Mouse (Mus musculus) lung, adult 2 months (tissue): ENCODE measurements at regions not wholly inside any gene's neighbourhood (a gene's known extent, or its start where the extent isn't known, plus 50 kb on each side); places are given as distances from the start of the nearest gene placed in this dataset.

Experiments
- DNase-seq: peaks from one replicate; pipeline ENCODE4 v3.0.0; 2022
- H3K4me1 ChIP-seq: fragments of 200-500 bp; 2 replicates; pipeline ENCODE4 v1.6.1; 2011; ENCODE audit warnings: low read length; ENCODE audit not compliant: control insufficient read depth, insufficient read depth
- H3K4me3 ChIP-seq: fragments of 200-500 bp; replicated peaks from 2 replicates; pipeline ENCODE3; 2011; ENCODE audit warnings: low read depth, mild to moderate bottlenecking, control low read depth, low read length; ENCODE audit errors: extremely low read depth
- CTCF ChIP-seq: fragments of 200-500 bp; IDR thresholded peaks from 2 replicates; pipeline ENCODE4 v1.5.1; 2011; ENCODE audit warnings: mild to moderate bottlenecking, low read length, control low read depth; ENCODE audit not compliant: insufficient read depth
- POLR2A ChIP-seq: fragments of 200-500 bp; IDR thresholded peaks from 2 replicates; pipeline ENCODE4 v1.6.1; 2011; ENCODE audit warnings: low read depth, mild to moderate bottlenecking, control low read depth, low read length, borderline replicate concordance; ENCODE audit errors: extremely low read depth
- WGBS: fragments of 180-500 bp; shearing (Covaris S2); methylation state at CpG from one replicate; pipeline ENCODE4 v1.1.7; 2018; 5-methylcytosine and 5-hydroxymethylcytosine counted together

DNA sequence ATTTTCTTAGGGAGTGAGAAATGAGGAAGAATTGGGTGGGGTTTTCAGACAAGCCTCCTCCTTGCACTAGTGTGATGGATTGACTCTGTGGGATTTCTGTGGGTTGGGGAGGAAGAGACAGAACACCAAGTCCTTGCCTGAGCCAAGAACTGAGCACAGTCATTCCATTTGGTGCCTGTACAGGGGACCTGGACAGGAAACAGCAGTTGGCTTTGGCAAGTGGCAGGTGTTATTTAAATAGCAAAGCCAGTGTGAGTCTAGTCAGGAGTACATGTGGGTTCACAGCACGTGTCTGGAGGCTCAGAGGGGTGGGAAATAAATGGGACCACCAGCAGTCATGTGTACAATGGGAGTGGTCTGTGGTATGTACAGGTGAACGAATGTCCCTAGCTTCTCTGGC, 341.0 kb upstream of the Auts2 start:
- Histone ChIP-seq H3K4me1 (no peaks in the 10 kb centered on the region), H3K4me3 (no peak overlapping the region)
- 52% methylated on average over 2 of the region's 2 CpGs for WGBS
- TF ChIP-seq CTCF, result no peak
- no peak for TF ChIP-seq POLR2A
- DNase-seq, result no peak

DNA sequence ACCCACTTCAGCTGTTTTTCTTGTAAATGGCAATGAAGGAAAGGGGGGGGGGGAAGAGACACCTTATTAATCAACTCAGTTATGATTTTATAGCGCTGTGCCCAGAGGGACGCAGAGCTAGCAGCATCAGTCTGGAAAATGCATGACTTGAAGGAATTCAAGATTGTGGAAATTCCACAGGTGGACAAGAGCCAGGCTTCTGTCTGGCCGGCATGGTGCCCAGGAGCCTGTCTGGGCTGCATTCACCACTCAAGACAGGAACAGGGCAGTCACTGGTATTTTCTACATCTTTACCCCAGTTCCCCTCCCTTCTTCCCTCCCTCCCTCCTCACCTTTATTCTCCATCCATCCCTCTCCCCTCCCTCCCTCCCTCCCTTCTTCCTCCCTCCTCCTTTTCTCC, 339.1 kb upstream of the Auts2 start:
- Histone ChIP-seq H3K4me1 (no peaks in the 10 kb centered on the region), H3K4me3 (no peak overlapping the region)
- DNase-seq, result no peak
- 38% methylated on average over 3 of the region's 3 CpGs for WGBS
- no peak for TF ChIP-seq POLR2A

DNA sequence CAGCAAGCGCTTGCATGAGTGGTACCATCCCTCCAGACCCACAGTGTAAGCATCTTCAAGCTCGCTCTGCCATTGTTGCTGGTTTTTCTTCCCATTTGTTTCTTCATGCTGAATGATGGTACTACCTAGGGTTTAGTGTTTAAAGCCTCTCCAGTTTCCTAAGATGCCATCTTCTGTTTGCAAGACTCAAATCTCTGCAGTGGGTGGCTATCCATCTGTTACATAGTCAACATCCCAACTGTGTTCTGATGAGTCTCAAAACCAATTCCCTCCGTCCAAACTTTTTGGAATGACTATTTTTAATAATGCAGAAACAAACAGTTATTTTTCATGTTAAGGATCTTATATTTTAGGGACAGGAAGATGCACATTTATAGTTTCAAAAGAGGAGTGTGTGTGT, 338.0 kb upstream of the Auts2 start:
- no peak for DNase-seq
- no peak for TF ChIP-seq CTCF
- TF ChIP-seq POLR2A, result no peak
- Histone ChIP-seq H3K4me1 (no peaks in the 10 kb centered on the region), H3K4me3 (no peak overlapping the region)
- 91% methylated on average over 3 of the region's 3 CpGs for WGBS

DNA sequence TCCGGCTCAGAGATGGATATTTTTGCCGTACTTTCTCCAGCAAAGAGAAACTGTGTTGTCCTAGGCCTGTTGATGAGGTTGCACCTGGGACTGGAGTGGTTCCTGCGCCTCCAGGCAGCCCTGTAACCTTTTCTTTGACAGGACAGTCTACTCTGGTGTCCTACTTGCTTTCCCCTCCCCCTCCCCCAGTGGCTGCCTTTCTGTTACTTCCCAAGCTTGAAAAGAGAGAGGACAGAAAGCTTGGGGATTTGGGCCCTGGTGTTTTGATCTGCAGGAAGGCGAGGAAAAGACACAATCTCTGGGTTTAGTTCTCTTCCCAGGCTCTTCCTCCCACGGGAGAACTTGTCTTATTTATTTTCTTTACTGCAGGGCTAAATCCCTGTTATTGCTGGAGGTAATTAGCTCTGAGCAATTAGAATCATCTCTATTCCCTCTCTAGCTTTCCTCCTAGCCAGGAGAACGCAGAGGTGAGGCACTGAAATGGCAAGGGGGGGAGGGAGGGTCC, 333.2 kb upstream of the Auts2 start:
- no peak for DNase-seq
- no peak for TF ChIP-seq CTCF
- no peak for TF ChIP-seq POLR2A
- WGBS, result 49% methylated on average over 6 of the region's 6 CpGs
- Histone ChIP-seq H3K4me3 (no peak overlapping the region), H3K4me1 (no peaks in the 10 kb centered on the region)

DNA sequence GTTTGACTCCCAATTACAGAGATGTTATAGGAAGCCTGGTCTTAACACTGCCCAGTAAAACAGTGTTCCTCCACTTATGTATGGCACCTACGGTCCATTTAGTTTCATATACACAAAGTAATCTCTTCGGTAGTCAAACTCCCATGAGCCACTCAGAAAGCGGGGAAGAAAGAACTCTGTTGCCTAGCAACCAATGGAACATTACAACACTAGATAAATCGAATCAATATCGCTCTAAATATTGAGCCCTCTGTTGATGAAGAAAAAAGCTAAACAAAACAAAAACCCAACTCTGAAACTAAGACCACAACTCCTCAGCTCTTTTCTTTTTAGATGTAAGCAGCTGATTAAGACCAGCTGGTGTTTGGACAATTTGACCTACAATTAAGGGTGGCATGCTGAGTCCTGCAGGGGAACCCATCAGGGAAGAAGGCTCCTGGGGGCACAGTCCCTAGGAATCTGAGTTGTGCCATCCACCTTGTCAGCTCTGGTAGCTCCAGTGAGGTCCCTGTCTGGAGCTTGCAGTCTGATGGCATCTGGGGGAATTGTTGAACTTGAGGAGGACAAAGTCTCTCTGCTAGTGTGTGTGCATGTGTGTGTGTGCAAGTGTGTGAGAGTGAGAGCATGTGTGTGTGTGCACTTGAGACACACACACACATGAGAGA, 315.8 kb upstream of the Auts2 start:
- no peak for DNase-seq
- H3K4me3 ChIP-seq, result no peak overlapping the region
- no peak for TF ChIP-seq POLR2A
- no peak for TF ChIP-seq CTCF
- no peaks in the 10 kb centered on the region for H3K4me1 ChIP-seq
- 77% methylated on average over 5 of the region's 5 CpGs for WGBS

DNA sequence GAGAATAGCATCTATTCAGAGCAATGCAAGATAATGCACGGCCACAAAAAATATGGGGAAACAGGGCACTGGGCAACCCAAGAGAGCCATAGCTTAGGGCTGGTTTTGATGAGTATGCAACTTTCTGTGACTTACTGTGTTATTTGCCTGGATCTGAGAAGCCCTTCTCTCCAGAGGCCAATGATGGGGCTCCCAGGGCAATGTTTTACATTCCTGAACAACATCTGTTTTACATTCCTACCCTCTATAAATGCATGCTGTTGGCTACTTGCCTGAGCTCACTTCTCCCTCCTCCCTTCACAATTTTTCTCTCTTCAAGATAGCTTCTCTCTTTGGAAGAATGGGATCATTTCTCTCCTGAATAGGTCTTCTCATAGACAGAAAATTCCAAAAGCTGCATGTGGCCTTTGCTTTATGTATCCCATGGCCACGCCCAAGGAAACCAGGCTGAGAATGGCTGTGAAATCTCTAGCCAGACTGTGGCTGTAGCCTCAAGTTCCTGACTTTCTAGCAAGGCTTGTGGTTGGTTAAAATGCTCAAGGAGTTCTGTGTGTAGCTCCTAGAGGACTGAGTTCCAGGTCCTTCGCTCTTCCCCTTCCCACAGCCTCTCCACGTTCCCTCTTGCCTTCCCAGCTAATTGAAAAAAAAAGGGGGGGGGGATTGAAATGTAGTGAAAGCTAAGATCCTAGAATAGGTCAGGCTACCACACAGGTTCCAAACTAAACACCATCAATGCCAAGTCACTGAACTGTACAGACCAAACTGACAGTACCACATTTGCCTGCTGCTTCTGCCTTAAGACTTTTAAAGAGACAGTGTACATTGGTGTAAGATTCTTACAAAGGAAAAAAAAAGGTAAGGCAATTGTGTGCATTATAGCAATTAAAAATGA, 312.7 kb upstream of the Auts2 start:
- no peak for DNase-seq
- 67% methylated on average over 4 of the region's 4 CpGs for WGBS
- Histone ChIP-seq H3K4me1 (no peaks in the 10 kb centered on the region), H3K4me3 (no peak overlapping the region)
- no peak for TF ChIP-seq CTCF
- TF ChIP-seq POLR2A, result no peak

DNA sequence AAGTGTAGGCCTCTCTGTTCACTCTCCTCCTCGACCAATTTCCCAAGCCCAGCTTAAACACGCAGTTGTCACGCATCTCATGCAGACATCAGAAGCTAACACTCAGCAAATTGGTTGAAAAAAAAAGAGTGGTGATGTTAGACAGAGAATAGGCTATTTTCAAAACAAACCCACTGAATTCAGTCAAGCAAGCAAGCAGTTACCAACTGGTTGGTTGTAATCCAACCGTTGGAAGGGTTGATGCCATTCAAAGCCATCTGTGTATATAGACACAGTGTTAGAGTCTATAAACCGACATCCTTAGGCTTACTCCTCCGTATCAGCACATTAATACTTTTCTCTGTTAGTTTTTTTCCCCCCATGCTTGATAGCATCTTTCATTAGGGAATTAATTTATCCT, 307.6 kb upstream of the Auts2 start:
- no peak for DNase-seq
- 85% methylated on average over 6 of the region's 6 CpGs for WGBS
- no peak for TF ChIP-seq POLR2A
- no peak for TF ChIP-seq CTCF
- H3K4me3 ChIP-seq, result no peak overlapping the region
- no peaks in the 10 kb centered on the region for H3K4me1 ChIP-seq

DNA sequence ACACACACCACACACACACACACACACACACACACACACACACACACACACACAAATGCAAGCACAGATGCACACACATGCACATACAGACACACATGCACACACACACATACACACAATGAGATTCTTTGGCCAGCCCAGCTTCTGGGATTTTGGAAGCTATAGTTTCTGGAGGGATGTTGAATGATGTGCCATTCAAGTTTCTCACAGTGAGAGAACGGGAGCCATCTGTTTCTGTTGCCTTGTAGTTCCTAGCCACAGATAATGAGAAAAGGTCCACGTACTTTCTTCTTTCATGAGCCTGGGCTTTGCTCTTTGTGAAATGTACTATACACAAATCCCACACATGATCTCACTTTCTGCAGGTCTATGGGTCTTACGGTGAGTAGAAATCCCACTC, 304.9 kb upstream of the Auts2 start:
- H3K4me1 ChIP-seq, result no peaks in the 10 kb centered on the region
- WGBS, result 70% methylated on average over 3 of the region's 3 CpGs
- TF ChIP-seq CTCF, result no peak
- TF ChIP-seq POLR2A, result no peak
- DNase-seq, result no peak
- H3K4me3 ChIP-seq, result no peak overlapping the region

DNA sequence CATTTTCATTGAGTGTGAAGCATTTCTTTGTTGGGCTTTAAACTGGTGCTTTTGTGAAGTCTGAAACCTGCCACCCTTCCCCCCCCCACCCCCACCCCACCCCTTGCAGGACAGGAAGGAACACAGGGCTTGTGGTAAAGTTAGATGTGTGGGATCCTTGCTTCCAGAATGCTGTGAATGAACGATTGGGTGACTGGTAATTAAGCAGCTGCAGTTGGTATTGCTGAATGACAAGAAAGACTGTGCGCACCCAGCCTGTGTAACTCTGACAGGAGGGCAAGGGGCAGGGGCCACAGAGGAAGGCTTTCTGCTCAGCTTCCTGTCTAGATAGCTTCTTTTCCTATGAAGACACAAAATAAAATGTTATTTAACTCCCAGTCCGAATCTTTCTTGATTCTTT, 300.1 kb upstream of the Auts2 start:
- no peak for DNase-seq
- H3K4me3 ChIP-seq, result no peak overlapping the region
- TF ChIP-seq POLR2A (no peak), CTCF (no peak)
- WGBS, result 15% methylated on average over 3 of the region's 3 CpGs
- no peaks in the 10 kb centered on the region for H3K4me1 ChIP-seq

DNA sequence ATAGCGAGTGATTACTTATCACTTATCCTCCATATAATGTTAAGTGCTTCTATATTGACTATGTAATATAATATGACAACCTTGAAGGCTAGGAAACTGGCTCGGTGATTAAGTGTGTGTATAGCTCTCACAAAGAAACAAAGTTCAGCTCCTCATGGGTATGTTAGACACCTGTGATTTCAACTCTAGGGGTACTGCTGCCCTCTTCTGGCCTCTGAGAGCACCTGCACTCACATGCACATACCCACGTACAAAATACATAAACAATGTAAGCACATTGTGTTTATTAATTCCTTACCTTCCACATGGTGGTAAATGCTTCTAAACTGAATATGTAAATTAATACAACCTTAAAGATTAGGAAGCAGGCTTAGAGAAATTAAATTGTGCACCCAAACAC, 298.6 kb upstream of the Auts2 start:
- TF ChIP-seq POLR2A (no peak), CTCF (no peak)
- 89% methylated on average over 3 of the region's 3 CpGs for WGBS
- Histone ChIP-seq H3K4me1 (no peaks in the 10 kb centered on the region), H3K4me3 (no peak overlapping the region)
- no peak for DNase-seq

DNA sequence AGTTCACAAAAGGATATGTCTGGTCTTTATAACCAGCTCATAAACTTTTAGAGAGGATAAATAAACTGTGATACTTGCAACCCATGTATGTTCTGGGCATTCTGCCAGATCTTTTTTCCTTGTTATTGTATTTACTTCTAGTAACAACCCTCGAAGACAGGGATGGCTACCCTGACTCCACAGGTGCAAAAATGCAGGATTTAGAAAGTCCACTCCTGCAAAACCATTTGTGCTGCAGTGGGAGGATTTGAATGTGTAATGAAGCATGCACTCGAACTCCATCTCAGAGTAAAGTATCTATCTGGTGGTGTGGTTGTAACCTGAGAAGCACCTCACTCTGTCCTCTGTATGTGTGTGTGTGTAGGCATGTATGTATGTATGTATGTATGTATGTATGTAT, 294.3 kb upstream of the Auts2 start:
- WGBS, result 32% methylated on average over 2 of the region's 2 CpGs
- DNase-seq, result no peak
- Histone ChIP-seq H3K4me3 (no peak overlapping the region), H3K4me1 (no peaks in the 10 kb centered on the region)
- no peak for TF ChIP-seq CTCF
- no peak for TF ChIP-seq POLR2A
